Mouse (Mus musculus): ENCODE results near the gene Agpat3. TPM values are rescaled to one million over a fixed set of nuclear protein-coding genes. Genes with fewer than 3 reads are reported as not detected.

Agpat3 gene
- polyA plus RNA-seq, 1 experiment from 2014 or later: 58.2 TPM

DNA sequence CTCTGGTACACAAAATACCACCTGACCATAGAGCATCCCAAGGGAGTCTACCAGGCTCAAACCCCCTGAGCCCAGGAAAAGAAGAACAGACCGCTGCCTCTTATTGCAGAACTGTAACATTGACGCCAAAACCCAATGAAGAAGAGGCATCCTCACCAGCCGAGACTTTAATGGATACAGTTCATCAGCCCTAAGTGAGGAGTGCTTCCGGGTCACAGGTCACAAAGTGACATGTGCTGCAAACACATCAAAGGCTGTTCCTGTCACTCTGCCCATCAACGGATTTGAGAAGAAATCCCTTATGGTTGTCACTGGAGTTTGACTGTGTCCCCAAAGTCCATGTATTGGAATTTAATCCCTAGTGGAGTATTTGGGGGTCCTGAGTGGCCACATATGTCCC is 93.1 kb downstream of the Agpat3 start:
- H3K36me3 ChIP-seq: no peaks in the 10 kb centered on the region
- H3K27ac ChIP-seq: no peak overlapping the region
- H3K9ac ChIP-seq: no peak overlapping the region
- WGBS: 74% methylated on average over 5 of the region's 5 CpGs
- no peak overlapping the region for H3K4me2 ChIP-seq (replicated peaks)
- no peak overlapping the region for H3K4me3 ChIP-seq (replicated peaks)
- ATAC-seq: no peak
- H3K27me3 ChIP-seq (replicated peaks): no peaks in the 10 kb centered on the region
- no peaks in the 10 kb centered on the region for H3K4me1 ChIP-seq (replicated peaks)
- no peaks in the 10 kb centered on the region for H3K9me3 ChIP-seq

- H3K4me3 ChIP-seq (replicated peaks): no peak overlapping the region
- no peaks in the 10 kb centered on the region for H3K36me3 ChIP-seq
- H3K27ac ChIP-seq: no peak overlapping the region
- no peak for ATAC-seq
- WGBS: 66% methylated on average over 6 of the region's 6 CpGs
- H3K4me2 ChIP-seq (replicated peaks): no peak overlapping the region
- no peak overlapping the region for H3K9ac ChIP-seq
- H3K4me1 ChIP-seq (replicated peaks): no peaks in the 10 kb centered on the region
- no peaks in the 10 kb centered on the region for H3K9me3 ChIP-seq
- no peaks in the 10 kb centered on the region for H3K27me3 ChIP-seq (replicated peaks)
Observed at GRCm38 (mm10) chr10:78258142-78258675, 94.1 kb downstream of the Agpat3 start.

- no peak for ATAC-seq
- H3K4me1 ChIP-seq (replicated peaks): no peaks in the 10 kb centered on the region
Observed at GRCm38 (mm10) chr10:78255646-78256059, 96.6 kb downstream of the Agpat3 start.

DNA sequence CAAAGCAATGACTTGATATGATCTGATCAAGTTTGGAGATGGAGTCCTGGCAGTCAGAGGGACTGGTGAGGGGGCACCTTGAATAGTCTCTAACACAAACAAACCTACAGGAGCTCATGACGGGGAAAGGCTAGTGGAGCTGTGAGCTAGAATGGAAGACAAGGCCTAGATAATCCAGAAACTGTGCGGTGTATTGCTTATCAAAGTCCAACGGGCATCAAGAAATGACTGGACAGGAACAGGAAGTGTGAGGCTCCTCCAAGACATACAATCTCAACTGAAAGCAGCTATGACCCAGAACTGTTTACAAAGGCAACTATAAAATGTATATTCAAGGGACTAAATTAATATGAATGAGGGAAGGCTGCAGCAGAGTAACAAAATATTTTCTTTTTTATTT is 105.1 kb downstream of the Agpat3 start:
- no peak for ATAC-seq
- Histone ChIP-seq H3K4me1 (replicated peaks) (peaks cover 17% of the 10 kb centered on the region), H3K9ac (no peak overlapping the region), H3K9me3 (no peaks in the 10 kb centered on the region), H3K27me3 (replicated peaks) (no peaks in the 10 kb centered on the region), H3K27ac (no peak overlapping the region), H3K4me2 (replicated peaks) (no peak overlapping the region), H3K4me3 (replicated peaks) (no peak overlapping the region), H3K36me3 (no peaks in the 10 kb centered on the region)
- 70% methylated on average over 3 of the region's 3 CpGs for WGBS

More at GRCm38 (mm10) chr10:78255646-78256059, 96.6 kb downstream of the Agpat3 start:
- Histone ChIP-seq H3K4me2 (replicated peaks) (no peak overlapping the region), H3K27ac (no peak overlapping the region), H3K27me3 (replicated peaks) (no peaks in the 10 kb centered on the region), H3K9ac (no peak overlapping the region), H3K36me3 (no peaks in the 10 kb centered on the region), H3K4me3 (replicated peaks) (no peak overlapping the region), H3K9me3 (no peaks in the 10 kb centered on the region)
- 74% methylated on average over 4 of the region's 4 CpGs for WGBS

DNA sequence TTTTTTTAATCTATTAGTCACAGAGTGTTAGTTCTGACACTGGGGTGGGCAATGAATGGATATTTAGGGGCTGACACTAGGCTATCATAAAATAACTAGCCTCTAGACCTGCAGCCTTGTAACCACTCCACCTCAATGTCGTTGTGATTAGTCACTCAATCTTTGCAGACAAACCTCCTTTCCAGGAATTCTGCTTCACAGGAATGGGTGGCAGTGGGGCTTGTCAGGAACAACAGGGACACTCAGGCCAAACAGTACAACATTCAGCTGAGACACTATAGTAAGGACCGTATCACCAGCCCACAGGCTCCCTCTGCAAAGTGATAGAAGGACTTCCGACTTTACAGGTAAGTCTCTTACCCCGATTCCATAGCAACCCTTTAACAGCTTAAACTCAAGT is 105.6 kb downstream of the Agpat3 start:
- no peak for ATAC-seq
- Histone ChIP-seq H3K4me3 (replicated peaks) (no peak overlapping the region), H3K9ac (no peak overlapping the region), H3K36me3 (no peaks in the 10 kb centered on the region), H3K4me2 (replicated peaks) (no peak overlapping the region), H3K27ac (no peak overlapping the region), H3K9me3 (no peaks in the 10 kb centered on the region), H3K4me1 (replicated peaks) (peaks cover 17% of the 10 kb centered on the region), H3K27me3 (replicated peaks) (no peaks in the 10 kb centered on the region)
- 81% methylated on average over 4 of the region's 4 CpGs for WGBS

DNA sequence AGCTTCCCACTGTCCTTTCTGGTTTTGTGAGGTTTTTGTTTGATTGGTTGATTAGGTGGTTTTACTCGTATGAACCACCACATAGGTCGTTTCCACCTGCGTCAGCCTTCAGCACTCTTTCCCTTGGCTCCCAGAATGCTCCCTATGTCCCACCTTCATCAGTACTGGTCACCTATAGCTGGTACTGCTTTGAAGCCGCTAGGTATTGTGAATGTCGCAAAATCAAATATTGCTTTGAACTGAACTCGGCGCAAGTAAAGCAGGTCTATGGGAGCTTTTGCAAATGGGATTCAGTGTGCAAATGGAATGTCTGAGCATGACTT is 107.1 kb downstream of the Agpat3 start:
- peak; percentile 2; the same call in 1 of the 2 replicates for ATAC-seq
- WGBS: 14% methylated on average over 7 of the region's 7 CpGs

GRCm38 (mm10) chr10:78244438-78245224 is 107.7 kb downstream of the Agpat3 start, which contains the start of gene Trappc10:
TSS of gene Trappc10 (minus strand) at chr10:78244641.
- WGBS: under 1% methylated on average over 73 of the region's 74 CpGs
- H3K27ac ChIP-seq: peak within 1 kb of the TSS; percentile 68

More for the DNA sequence above, 107.1 kb downstream of the Agpat3 start:
- Histone ChIP-seq H3K27me3 (replicated peaks) (no peaks in the 10 kb centered on the region), H3K9me3 (no peaks in the 10 kb centered on the region), H3K4me1 (replicated peaks) (peaks cover 17% of the 10 kb centered on the region), H3K4me2 (replicated peaks) (peak overlapping the region; percentile 97), H3K36me3 (no peaks in the 10 kb centered on the region), H3K4me3 (replicated peaks) (peak overlapping the region; percentile 83), H3K9ac (peak overlapping the region; percentile 86), H3K27ac (peak overlapping the region; percentile 33; the same call in 1 of the 2 replicates)

DNA sequence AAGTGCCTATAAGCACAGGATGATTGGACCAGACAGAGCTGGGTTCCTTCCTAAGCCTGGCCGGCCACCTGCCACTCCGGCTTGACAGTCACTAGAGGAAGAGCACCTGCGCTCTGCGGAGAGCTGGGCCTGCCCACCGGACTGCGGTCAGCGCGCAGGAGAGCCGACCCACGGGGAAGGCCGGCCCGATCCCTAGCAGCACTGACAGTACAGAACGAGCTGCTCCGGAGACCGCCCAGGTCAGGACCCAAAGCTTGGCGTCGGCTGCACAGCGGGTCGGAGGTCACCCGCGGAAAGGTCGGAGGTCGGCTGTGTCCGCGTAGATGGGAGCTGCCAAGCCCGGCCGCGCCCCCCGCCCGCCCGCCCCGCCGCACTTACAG is 108.2 kb downstream of the Agpat3 start:
- under 1% methylated on average over 33 of the region's 33 CpGs for WGBS
- H3K4me3 ChIP-seq (replicated peaks): peak overlapping the region; percentile 83
- H3K4me2 ChIP-seq (replicated peaks): peak overlapping the region; percentile 97
- H3K36me3 ChIP-seq: no peaks in the 10 kb centered on the region
- no peaks in the 10 kb centered on the region for H3K27me3 ChIP-seq (replicated peaks)
- peak overlapping the region; percentile 86 for H3K9ac ChIP-seq
- H3K9me3 ChIP-seq: no peaks in the 10 kb centered on the region
- H3K27ac ChIP-seq: peak overlapping the region; percentile 68; the same call in 1 of the 2 replicates
- H3K4me1 ChIP-seq (replicated peaks): peaks cover 17% of the 10 kb centered on the region
- ATAC-seq: peak; percentile 64

More at GRCm38 (mm10) chr10:78244438-78245224, 107.7 kb downstream of the Agpat3 start, which contains the start of gene Trappc10:
- Histone ChIP-seq H3K4me1 (replicated peaks) (peaks cover 17% of the 10 kb centered on the region), H3K4me2 (replicated peaks) (peak within 1 kb of the TSS; percentile 97), H3K27me3 (replicated peaks) (no peaks in the 10 kb centered on the region), H3K4me3 (replicated peaks) (peak within 1 kb of the TSS; percentile 83), H3K9ac (peak within 1 kb of the TSS; percentile 86), H3K36me3 (no peaks in the 10 kb centered on the region), H3K9me3 (no peaks in the 10 kb centered on the region)
- peak; percentile 97 for ATAC-seq

DNA sequence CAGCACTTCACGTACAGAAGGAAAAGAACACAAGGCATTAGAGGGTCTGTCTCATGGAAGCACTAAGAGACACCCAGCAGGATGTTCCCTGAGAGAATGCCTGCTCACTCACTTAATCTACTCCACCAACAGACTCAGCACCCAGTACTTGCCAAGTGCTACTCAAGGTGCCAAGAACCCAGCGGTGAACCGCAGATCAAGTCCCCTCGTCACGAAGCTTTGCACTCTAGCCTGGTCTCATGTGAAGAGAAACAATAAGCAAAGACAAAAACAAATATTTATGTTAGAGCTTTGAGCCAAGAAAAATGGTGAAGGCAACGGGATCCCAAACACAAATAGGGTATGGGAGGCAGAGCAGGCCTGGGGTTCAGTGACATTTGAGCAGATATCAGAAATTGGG is 113.4 kb downstream of the Agpat3 start:
- no peak overlapping the region for H3K9ac ChIP-seq
- no peak overlapping the region for H3K4me2 ChIP-seq (replicated peaks)
- no peak for ATAC-seq
- H3K4me1 ChIP-seq (replicated peaks): peaks cover 12% of the 10 kb centered on the region
- no peaks in the 10 kb centered on the region for H3K27me3 ChIP-seq (replicated peaks)
- no peak overlapping the region for H3K4me3 ChIP-seq (replicated peaks)
- WGBS: 72% methylated on average over 6 of the region's 6 CpGs
- H3K9me3 ChIP-seq: no peaks in the 10 kb centered on the region
- no peak overlapping the region for H3K27ac ChIP-seq
- H3K36me3 ChIP-seq: 0 out of 2 replicates have a peak, but pooled peaks cover 2% of the 10 kb centered on the region

DNA sequence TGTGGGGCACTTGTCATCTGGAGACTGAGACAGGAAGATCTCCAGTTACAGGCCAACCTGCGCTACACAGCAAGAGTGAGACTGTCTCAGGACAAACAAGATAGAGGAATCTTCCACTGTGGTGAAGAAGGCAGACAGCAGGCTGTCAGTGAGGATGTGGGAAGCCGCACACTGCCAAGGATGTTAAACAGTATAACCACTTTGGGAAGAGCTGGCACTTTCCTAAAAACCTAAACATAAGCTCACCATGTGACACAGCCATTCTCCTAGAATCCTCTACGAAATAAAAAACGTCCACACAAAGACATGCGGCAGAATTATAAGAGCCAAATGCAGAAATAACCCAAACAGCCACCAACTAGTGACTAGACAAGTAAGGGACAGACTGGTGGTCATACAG is 114.0 kb downstream of the Agpat3 start:
- Histone ChIP-seq H3K36me3 (0 out of 2 replicates have a peak, but pooled peaks cover 2% of the 10 kb centered on the region), H3K9ac (0 out of 2 replicates have a peak overlapping the region, but pooled peaks have one; percentile 5), H3K4me2 (replicated peaks) (no peak overlapping the region), H3K27me3 (replicated peaks) (no peaks in the 10 kb centered on the region), H3K4me3 (replicated peaks) (no peak overlapping the region), H3K4me1 (replicated peaks) (peaks cover 6% of the 10 kb centered on the region), H3K27ac (no peak overlapping the region), H3K9me3 (no peaks in the 10 kb centered on the region)
- no peak for ATAC-seq
- WGBS: 93% methylated on average over 5 of the region's 5 CpGs

DNA sequence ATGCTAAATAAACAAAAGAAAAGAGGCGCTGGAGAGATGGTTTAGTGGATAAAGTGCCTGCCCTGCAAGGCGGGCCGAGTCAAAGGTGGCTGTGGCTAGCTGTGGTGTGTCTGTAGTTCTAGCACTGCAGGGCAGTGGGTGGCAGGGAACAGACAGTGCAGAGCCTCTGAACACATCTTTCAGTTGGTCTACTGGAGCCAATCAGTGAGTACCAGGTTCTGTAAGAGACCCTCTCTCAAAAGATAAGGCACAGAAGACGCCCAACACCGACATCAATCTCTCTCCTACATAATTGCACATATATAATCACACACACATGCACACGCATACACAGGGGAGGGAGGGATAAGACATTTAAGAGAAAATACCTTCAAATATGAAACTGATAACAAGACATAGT is 114.5 kb downstream of the Agpat3 start:
- Histone ChIP-seq H3K27me3 (replicated peaks) (no peaks in the 10 kb centered on the region), H3K4me2 (replicated peaks) (no peak overlapping the region), H3K4me3 (replicated peaks) (no peak overlapping the region), H3K9ac (no peak overlapping the region), H3K27ac (no peak overlapping the region), H3K36me3 (0 out of 2 replicates have a peak, but pooled peaks cover 2% of the 10 kb centered on the region), H3K4me1 (replicated peaks) (peaks cover 1% of the 10 kb centered on the region; the same call in 1 of the 2 replicates), H3K9me3 (no peaks in the 10 kb centered on the region)
- WGBS: 81% methylated on average over 6 of the region's 6 CpGs
- ATAC-seq: no peak

- Histone ChIP-seq H3K27me3 (replicated peaks) (no peaks in the 10 kb centered on the region), H3K9me3 (no peaks in the 10 kb centered on the region), H3K4me2 (replicated peaks) (no peak overlapping the region), H3K9ac (no peak overlapping the region), H3K4me1 (replicated peaks) (no peaks in the 10 kb centered on the region), H3K27ac (no peak overlapping the region), H3K4me3 (replicated peaks) (no peak overlapping the region), H3K36me3 (0 out of 2 replicates have a peak, but pooled peaks cover 2% of the 10 kb centered on the region)
- ATAC-seq: no peak
- WGBS: 68% methylated on average over 8 of the region's 8 CpGs
Observed at GRCm38 (mm10) chr10:78236885-78237629, 115.2 kb downstream of the Agpat3 start.

All from intestine, embryonic 15.5 days (tissue).